Mouse (Mus musculus) kidney, adult 2 months (tissue): ENCODE measurements at regions not wholly inside any gene's neighbourhood (a gene's known extent, or its start where the extent isn't known, plus 50 kb on each side); places are given as distances from the start of the nearest gene placed in this dataset.

Experiments
- CTCF ChIP-seq: fragments of 200-500 bp; conservative IDR thresholded peaks from 2 replicates; pipeline ENCODE4 v1.5.1; 2011; ENCODE audit warnings: low read depth, mild to moderate bottlenecking, control low read depth, low read length, moderate library complexity, mixed read lengths; ENCODE audit not compliant: insufficient read depth, insufficient read length
- POLR2A ChIP-seq: fragments of 200-500 bp; IDR thresholded peaks from one replicate; pipeline ENCODE4 v1.6.1; 2011; ENCODE audit warnings: low read depth, low read length, control low read depth

DNA sequence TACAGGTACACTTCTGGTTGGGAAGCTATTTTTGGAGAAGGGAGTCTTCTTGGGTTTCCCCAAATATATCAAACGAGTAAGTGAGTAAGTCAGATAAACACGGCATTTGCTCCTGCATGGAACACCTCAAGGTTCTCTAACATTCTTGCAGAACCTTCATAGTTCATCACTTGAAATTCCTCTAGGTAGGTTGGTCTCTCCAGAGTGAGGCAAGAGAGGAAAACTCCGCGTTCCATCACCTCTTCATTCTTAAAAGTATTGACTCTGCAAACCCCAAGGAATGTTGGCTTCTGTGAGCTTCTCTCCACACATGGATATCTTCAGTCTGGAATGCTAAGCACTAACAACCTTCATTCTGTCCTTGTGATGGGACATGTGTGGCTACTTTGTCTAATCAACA lies 115.2 kb downstream of the Tmco5 start:
- no peak for TF ChIP-seq CTCF
- TF ChIP-seq POLR2A, result no peak
